Mouse (Mus musculus) embryonic facial prominence, embryonic 14.5 days (tissue): ENCODE results near the gene Ttn. TPM values are rescaled to one million over a fixed set of nuclear protein-coding genes. Genes with fewer than 3 reads are reported as not detected.
A peak's percentile ranks its signal among the peaks of the same experiment; 100 is the strongest.

Source experiments
- ATAC-seq: fragments of 200-750 bp; cut with Nextera tagmentation; 2 replicates; pipeline ENCODE4 v1.8.0; 2017; ENCODE audit warnings: low read depth, moderate number of reproducible peaks, moderate TSS enrichment
- DNase-seq: peaks from one replicate; pipeline ENCODE4 v3.0.0-alpha.2; 2015; ENCODE audit warnings: low spot score
- H3K27ac ChIP-seq: fragments of 300-500 bp; sonication (generic); replicated peaks from 2 replicates; pipeline ENCODE4 v1.5.1; 2014; ENCODE audit warnings: low read depth, mild to moderate bottlenecking, low read length, moderate library complexity
- H3K27me3 ChIP-seq: fragments of 300-500 bp; sonication (generic); replicated peaks from 2 replicates; pipeline ENCODE4 v1.6.1; 2014; ENCODE audit warnings: low read length; ENCODE audit not compliant: control insufficient read depth, insufficient read depth
- H3K36me3 ChIP-seq: fragments of 300-500 bp; sonication (generic); 2 replicates; pipeline ENCODE4 v1.6.1; 2014; ENCODE audit warnings: low read length, mixed read lengths; ENCODE audit not compliant: control insufficient read depth, insufficient read depth
- H3K4me1 ChIP-seq: fragments of 300-500 bp; sonication (generic); 2 replicates; pipeline ENCODE4 v1.6.1; 2014; ENCODE audit warnings: antibody characterized with exemption, low read length; ENCODE audit not compliant: control insufficient read depth, insufficient read depth
- H3K4me2 ChIP-seq: fragments of 300-500 bp; sonication (generic); 2 replicates; pipeline ENCODE4 v1.6.1; 2014; ENCODE audit warnings: low read depth, mild to moderate bottlenecking, low read length, moderate library complexity, mixed read lengths
- H3K4me3 ChIP-seq: fragments of 300-500 bp; sonication (generic); 2 replicates; pipeline ENCODE4 v1.5.1; 2014; ENCODE audit warnings: low read depth, mild to moderate bottlenecking, low read length
- H3K9ac ChIP-seq: fragments of 300-500 bp; sonication (generic); 2 replicates; pipeline ENCODE4 v1.6.1; 2014; ENCODE audit warnings: low read depth, mild to moderate bottlenecking, low read length, moderate library complexity, mixed read lengths
- H3K9me3 ChIP-seq: fragments of 300-500 bp; sonication (generic); 2 replicates; pipeline ENCODE4 v1.6.1; 2016; ENCODE audit warnings: low read length; ENCODE audit not compliant: control insufficient read depth
- WGBS: fragments of 180-500 bp; shearing (Covaris S2); extraction: QIAGEN DNeasy Blood & Tissue Kit; methylation state at CpG from one replicate; pipeline ENCODE4 v1.1.7; 2014; 5-methylcytosine and 5-hydroxymethylcytosine counted together
- polyA plus RNA-seq: library from polyadenylated mRNA; unstranded; fragments of >200 nt; fragmentation: Nextera tagmentation; extraction: Ambion mirVana; gene quantifications from 2 replicates; pipeline ENCODE4 v1.2.1, GENCODE M21; 2014

Gene Ttn
- polyA plus RNA-seq, 1 experiment from 2014 or later, result 216 TPM

DNA sequence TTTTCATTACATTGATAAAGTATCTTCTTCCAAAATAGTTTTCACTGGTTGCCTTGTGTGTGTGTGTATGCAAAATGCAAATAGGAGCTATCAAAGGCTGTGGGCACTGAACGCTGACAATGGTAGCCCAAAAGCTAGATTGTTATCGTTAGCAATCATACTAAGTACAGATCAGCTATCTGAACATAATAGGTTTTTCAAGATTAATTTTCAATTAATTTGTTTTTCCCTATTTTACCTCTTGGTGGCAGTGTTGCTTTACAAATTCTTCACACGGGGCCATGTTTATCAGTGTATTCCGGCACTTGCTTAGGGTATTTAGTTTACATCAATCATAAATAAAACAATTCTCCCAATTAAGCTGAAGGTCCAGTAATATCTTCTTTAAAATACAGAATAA lies 11.7 kb downstream of the Ttn start:
- no peak overlapping the region for H3K9ac ChIP-seq
- H3K9me3 ChIP-seq, result no peaks in the 10 kb centered on the region
- WGBS, result 25% methylated on average over 4 of the region's 4 CpGs
- no peak overlapping the region for H3K4me3 ChIP-seq
- no peak overlapping the region for H3K27ac ChIP-seq
- no peaks in the 10 kb centered on the region for H3K27me3 ChIP-seq
- DNase-seq (peak; percentile 18), ATAC-seq (no peak)
- no peaks in the 10 kb centered on the region for H3K4me1 ChIP-seq
- no peak overlapping the region for H3K4me2 ChIP-seq
- no peaks in the 10 kb centered on the region for H3K36me3 ChIP-seq

DNA sequence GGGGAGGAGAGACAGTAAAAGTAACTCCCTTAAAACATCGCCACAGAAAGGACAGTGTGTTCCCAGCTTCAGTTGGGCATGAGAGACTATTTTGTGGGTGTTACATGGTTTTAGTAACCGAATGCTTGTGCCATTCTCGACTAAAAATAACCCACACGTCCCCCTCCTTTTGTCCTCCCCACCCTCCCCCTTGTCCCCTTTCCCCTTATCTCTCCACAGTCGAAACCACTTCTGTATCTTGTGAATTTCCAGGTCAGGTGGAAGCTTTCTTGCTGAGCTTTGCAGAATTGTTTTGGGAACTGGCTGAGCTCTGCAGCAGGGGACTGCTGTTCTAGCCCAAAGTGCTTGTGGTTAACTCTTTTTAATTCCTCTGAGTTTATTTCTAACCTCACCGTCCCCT lies 12.1 kb downstream of the Ttn start:
- DNase-seq (no peak), ATAC-seq (no peak)
- H3K4me3 ChIP-seq, result no peak overlapping the region
- H3K27me3 ChIP-seq, result no peaks in the 10 kb centered on the region
- no peak overlapping the region for H3K4me2 ChIP-seq
- no peaks in the 10 kb centered on the region for H3K9me3 ChIP-seq
- no peaks in the 10 kb centered on the region for H3K4me1 ChIP-seq
- H3K36me3 ChIP-seq, result no peaks in the 10 kb centered on the region
- no peak overlapping the region for H3K9ac ChIP-seq
- H3K27ac ChIP-seq, result no peak overlapping the region
- 65% methylated on average over 6 of the region's 6 CpGs for WGBS

DNA sequence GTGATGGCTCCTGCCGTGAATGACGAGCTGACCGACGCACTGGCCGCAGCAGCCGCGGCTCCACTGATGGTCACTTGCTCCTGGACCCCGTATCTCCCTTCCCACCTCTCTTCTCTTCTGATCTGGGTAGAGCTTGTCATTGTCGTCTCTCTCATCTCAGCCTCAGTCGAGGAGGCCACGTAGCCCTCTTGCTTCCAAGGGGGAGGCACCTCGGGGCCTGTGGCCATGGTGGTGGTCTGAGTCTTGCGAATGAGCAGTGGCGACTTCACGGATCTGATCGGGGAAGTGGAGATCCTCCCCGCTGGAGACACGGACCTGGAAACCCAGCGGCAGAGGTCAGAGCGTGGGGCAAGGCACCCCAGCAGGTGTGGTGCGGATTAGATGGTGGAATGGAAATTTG lies 12.7 kb downstream of the Ttn start:
- H3K4me3 ChIP-seq, result no peak overlapping the region
- H3K4me1 ChIP-seq, result no peaks in the 10 kb centered on the region
- no peak for DNase-seq
- H3K9ac ChIP-seq, result no peak overlapping the region
- no peaks in the 10 kb centered on the region for H3K9me3 ChIP-seq
- no peaks in the 10 kb centered on the region for H3K27me3 ChIP-seq
- no peak for ATAC-seq
- H3K36me3 ChIP-seq, result no peaks in the 10 kb centered on the region
- H3K4me2 ChIP-seq, result no peak overlapping the region
- 82% methylated on average over 21 of the region's 21 CpGs for WGBS
- H3K27ac ChIP-seq, result no peak overlapping the region

DNA sequence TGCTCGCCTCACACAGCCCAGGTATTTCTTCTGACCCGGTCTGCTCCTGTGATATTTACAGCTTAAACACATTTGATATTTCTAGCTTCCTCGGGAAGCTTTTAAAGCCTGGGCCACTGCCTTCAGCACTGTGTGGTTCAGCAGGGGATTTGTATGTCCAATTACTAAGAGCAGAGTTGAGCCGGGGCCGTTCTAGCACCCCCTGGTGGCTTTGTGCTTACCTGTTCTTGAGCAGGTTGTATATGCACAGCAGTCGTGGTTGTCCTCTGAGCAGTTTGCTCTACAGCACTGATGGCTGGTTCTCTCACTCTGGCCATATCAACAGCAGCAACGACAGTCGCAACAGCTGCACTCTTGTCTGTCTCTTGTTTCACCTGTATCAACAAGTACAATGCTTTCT lies 13.4 kb downstream of the Ttn start:
- H3K27ac ChIP-seq, result no peak overlapping the region
- peak; percentile 86 for DNase-seq

DNA sequence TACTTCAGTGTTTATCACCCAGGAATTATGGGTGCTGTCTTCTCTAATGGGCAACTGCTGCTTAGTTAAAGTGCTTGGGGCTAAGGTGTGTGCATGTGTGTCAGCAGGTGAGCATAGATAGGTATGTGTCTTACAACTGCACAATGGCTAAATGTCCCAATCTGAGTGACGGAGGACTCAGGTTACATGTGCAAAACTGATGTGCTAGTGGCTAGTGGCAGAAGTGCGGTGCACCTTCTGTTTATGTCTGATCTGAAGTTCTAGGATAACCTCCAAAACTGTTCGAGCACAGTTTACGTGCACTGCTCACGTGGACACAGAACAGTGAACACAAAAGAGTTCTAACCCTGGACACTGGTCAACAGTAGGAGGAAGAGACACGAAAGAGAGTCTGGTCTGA lies 15.8 kb downstream of the Ttn start:
- ATAC-seq (no peak), DNase-seq (no peak)
- no peak overlapping the region for H3K27ac ChIP-seq
- no peaks in the 10 kb centered on the region for H3K9me3 ChIP-seq
- no peaks in the 10 kb centered on the region for H3K4me1 ChIP-seq
- no peaks in the 10 kb centered on the region for H3K36me3 ChIP-seq
- 88% methylated on average over 6 of the region's 6 CpGs for WGBS
- H3K4me3 ChIP-seq, result no peak overlapping the region
- H3K27me3 ChIP-seq, result no peaks in the 10 kb centered on the region
- no peak overlapping the region for H3K4me2 ChIP-seq
- H3K9ac ChIP-seq, result no peak overlapping the region

More for the DNA sequence above, 13.4 kb downstream of the Ttn start:
- Histone ChIP-seq H3K27me3 (no peaks in the 10 kb centered on the region), H3K9me3 (no peaks in the 10 kb centered on the region), H3K4me1 (no peaks in the 10 kb centered on the region), H3K4me3 (no peak overlapping the region), H3K4me2 (no peak overlapping the region), H3K36me3 (no peaks in the 10 kb centered on the region), H3K9ac (no peak overlapping the region)
- peak; percentile 89 for ATAC-seq
- WGBS, result 22% methylated on average over 8 of the region's 8 CpGs

DNA sequence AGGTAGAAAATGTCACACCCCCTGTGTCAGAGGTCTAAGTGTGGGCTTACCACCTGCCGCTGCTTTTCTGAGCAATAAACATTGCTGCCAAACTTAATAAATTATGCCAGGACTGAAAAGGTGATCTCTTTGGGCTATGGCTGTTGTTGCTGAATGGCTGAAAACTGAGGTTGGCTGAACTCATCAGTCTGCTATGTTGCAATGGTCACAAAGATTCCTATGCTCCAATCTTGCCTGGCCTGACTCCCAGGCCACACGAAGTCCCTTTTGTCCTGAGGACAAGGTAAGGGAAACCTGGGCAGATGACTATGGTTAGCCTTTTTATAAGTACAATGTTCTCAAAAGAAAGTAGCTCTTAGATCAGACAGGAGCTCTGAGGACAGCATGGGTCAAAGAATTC lies 16.3 kb downstream of the Ttn start:
- ATAC-seq, result no peak
- 76% methylated on average over 2 of the region's 2 CpGs for whole genome bisulfite sequencing
- no peak overlapping the region for H3K4me2 ChIP-seq
- no peaks in the 10 kb centered on the region for H3K9me3 ChIP-seq
- no peaks in the 10 kb centered on the region for H3K4me1 ChIP-seq
- H3K4me3 ChIP-seq, result no peak overlapping the region
- no peak overlapping the region for H3K27ac ChIP-seq
- no peaks in the 10 kb centered on the region for H3K27me3 ChIP-seq
- no peak for DNase-seq
- no peak overlapping the region for H3K9ac ChIP-seq
- no peaks in the 10 kb centered on the region for H3K36me3 ChIP-seq

DNA sequence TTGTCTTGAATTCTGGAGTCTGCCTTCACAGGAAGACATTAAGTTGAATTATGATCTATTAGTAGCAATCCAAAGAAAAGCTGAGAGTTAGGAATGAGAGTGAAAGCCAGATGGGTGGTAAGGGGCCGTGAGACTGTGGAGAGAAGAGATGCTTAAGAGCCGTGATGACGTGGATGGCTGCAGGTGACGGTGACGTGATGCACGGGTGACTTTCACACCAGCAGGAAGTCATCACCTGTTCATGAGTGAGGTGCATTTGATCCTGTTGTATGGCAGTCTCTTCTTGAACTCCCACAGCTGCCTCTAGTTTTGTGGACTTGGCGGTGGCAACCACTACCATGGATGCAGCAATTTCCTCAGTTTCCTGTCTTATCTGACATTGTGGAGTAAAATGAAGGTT lies 16.8 kb downstream of the Ttn start:
- Histone ChIP-seq H3K4me3 (no peak overlapping the region), H3K9me3 (no peaks in the 10 kb centered on the region), H3K27ac (no peak overlapping the region), H3K4me1 (no peaks in the 10 kb centered on the region), H3K36me3 (no peaks in the 10 kb centered on the region), H3K4me2 (no peak overlapping the region), H3K9ac (no peak overlapping the region), H3K27me3 (no peaks in the 10 kb centered on the region)
- DNase-seq (no peak), ATAC-seq (no peak)
- 87% methylated on average over 7 of the region's 7 CpGs for WGBS

DNA sequence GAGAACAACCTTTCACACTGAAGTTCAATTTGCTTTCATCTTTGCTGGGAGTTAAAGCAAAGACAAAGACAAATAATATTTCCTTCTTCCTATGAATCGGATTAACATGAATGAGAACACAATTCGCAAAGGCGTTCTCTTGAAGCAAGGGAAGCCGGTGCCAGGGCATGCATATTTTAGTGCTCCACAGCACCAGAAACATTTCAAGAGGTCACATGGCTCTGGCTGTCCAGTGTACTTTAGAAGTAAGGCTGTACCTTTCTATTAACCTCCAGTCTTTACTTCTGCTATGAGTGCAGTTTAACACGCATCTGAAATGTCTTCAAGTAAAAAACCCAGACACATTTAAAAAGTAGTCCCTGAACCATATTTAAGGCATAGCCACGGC lies 20.3 kb downstream of the Ttn start:
- Histone ChIP-seq H3K27ac (no peak overlapping the region), H3K9me3 (no peaks in the 10 kb centered on the region), H3K9ac (no peak overlapping the region), H3K36me3 (no peaks in the 10 kb centered on the region), H3K4me2 (no peak overlapping the region), H3K4me3 (no peak overlapping the region), H3K27me3 (no peaks in the 10 kb centered on the region), H3K4me1 (no peaks in the 10 kb centered on the region)
- DNase-seq, result no peak
- WGBS, result 85% methylated on average over 6 of the region's 6 CpGs
- no peak for ATAC-seq

DNA sequence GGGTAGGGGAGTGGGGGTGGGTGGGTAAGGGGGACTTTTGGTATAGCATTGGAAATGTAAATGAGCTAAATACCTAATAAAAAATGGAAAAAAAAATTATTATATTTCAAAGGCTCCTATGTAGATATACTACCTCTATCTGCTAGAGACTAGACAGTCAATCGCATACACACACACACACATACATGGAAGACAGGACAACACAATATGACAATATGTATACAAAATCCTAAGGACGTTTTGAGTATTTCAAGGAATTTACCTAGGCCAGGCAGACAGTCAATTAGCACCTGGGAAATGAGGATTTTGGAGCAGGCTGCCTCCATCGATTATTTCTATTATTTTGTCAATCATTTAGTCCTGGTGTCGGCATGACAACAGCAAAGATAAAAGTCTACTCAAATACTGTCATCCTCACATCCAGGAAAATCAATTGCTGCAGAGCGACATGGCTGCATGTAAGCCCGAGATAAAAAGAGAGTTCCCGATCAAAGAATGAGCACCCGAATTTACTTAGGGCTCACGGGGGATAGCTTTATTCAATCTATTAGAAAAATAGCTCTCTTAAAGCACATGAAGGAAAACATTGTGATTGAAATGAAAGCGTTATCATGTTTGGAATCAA lies 20.8 kb downstream of the Ttn start:
- H3K4me3 ChIP-seq, result no peak overlapping the region
- no peaks in the 10 kb centered on the region for H3K4me1 ChIP-seq
- no peak overlapping the region for H3K4me2 ChIP-seq
- no peaks in the 10 kb centered on the region for H3K36me3 ChIP-seq
- WGBS, result 80% methylated on average over 10 of the region's 10 CpGs
- no peaks in the 10 kb centered on the region for H3K27me3 ChIP-seq
- DNase-seq (no peak), ATAC-seq (no peak)
- H3K27ac ChIP-seq, result no peak overlapping the region
- H3K9ac ChIP-seq, result no peak overlapping the region
- no peaks in the 10 kb centered on the region for H3K9me3 ChIP-seq
